In genomic region chr3:154118992-154119603, GRCm38 (mm10) we compare ENCODE assay signal across 13 mouse cellular contexts.
DNase-seq lines count a peak whose midpoint lies in the region; ATAC-seq lines count a peak whose summit lies in the region.
"Had no signal": no experiment of that assay in that cellular context is flagged by ENCODE, and none has a peak within 500 bp of the region (broad histone marks: within the 10 kb centered on the region; RNA-seq: fewer than 3 reads in every experiment).

No protein-coding gene starts in this region.

- no peak overlapping the region for H3K27ac ChIP-seq in midbrain, embryonic 13.5 days
- H3K27ac ChIP-seq in midbrain, embryonic 15.5 days = no peak overlapping the region
- H3K27ac ChIP-seq: liver, embryonic 12.5 days had no signal

- H3K4me3 ChIP-seq in midbrain, embryonic 13.5 days (replicated peaks) = no peak overlapping the region
- no peak overlapping the region for H3K4me3 ChIP-seq in midbrain, embryonic 15.5 days
- H3K4me3 ChIP-seq: liver, embryonic 12.5 days had no signal

- ATAC-seq in midbrain, embryonic 13.5 days = peak; percentile 65
- no peak for ATAC-seq in midbrain, embryonic 15.5 days (replicated peaks)
- ATAC-seq: intestine, postnatal 0 days; liver, embryonic 12.5 days; Patski had no signal

- no peaks in the 10 kb centered on the region for H3K36me3 ChIP-seq in midbrain, embryonic 13.5 days
- no peaks in the 10 kb centered on the region for H3K36me3 ChIP-seq in midbrain, embryonic 15.5 days (replicated peaks)
- H3K36me3 ChIP-seq: liver, embryonic 12.5 days had no signal

- DNase-seq in heart, adult 11 months = peak; percentile 41
- no peak for DNase-seq in heart, adult 18-20 months
- DNase-seq in cerebellum, postnatal 10 days = peak; percentile 52 to 53
- no peak for DNase-seq in lung, adult 18-20 months
- DNase-seq in adrenal gland, postnatal 14 days = no peak
- DNase-seq: kidney, postnatal 14 days; lung, postnatal 10 days; right cerebral cortex, postnatal 25 days had no signal

- H3K27me3 ChIP-seq in midbrain, embryonic 13.5 days = peaks cover 10% of the 10 kb centered on the region; the same call in 1 of the 2 replicates
- no peaks in the 10 kb centered on the region for H3K27me3 ChIP-seq in midbrain, embryonic 15.5 days (replicated peaks)
- H3K27me3 ChIP-seq: liver, embryonic 12.5 days; Patski had no signal

- H3K9me3 ChIP-seq in midbrain, embryonic 13.5 days = no peaks in the 10 kb centered on the region
- no peaks in the 10 kb centered on the region for H3K9me3 ChIP-seq in midbrain, embryonic 15.5 days
- H3K9me3 ChIP-seq: liver, embryonic 12.5 days had no signal

- peaks cover 22% of the 10 kb centered on the region for H3K4me1 ChIP-seq in midbrain, embryonic 13.5 days (replicated peaks)
- H3K4me1 ChIP-seq in midbrain, embryonic 15.5 days = peaks cover 5% of the 10 kb centered on the region; the same call in 1 of the 2 replicates
- H3K4me1 ChIP-seq: liver, embryonic 12.5 days had no signal

- no peak overlapping the region for H3K9ac ChIP-seq in midbrain, embryonic 13.5 days (replicated peaks)
- no peak overlapping the region for H3K9ac ChIP-seq in midbrain, embryonic 15.5 days
- H3K9ac ChIP-seq: liver, embryonic 12.5 days had no signal

- no peak overlapping the region for H3K4me2 ChIP-seq in midbrain, embryonic 13.5 days (replicated peaks)
- no peak overlapping the region for H3K4me2 ChIP-seq in midbrain, embryonic 15.5 days
- H3K4me2 ChIP-seq: liver, embryonic 12.5 days had no signal

- 34% methylated on average over 6 of the region's 6 CpGs for WGBS in midbrain, embryonic 13.5 days
- 38% methylated on average over 6 of the region's 6 CpGs for WGBS in midbrain, embryonic 15.5 days

Comparison
In these comparisons a context has a peak if more than half of its experiments do, and no peak if none do; other contexts are left out.
1. DNase-seq: peak in heart, adult 11 months (single experiment) and cerebellum, postnatal 10 days (2 of 2); none in heart, adult 18-20 months (0 of 2), lung, adult 18-20 months (0 of 2) and adrenal gland, postnatal 14 days (single experiment).